Mouse (Mus musculus) hematopoietic stem cell, adult 5-6 weeks (primary cell): ENCODE measurements around the gene Kif12. TPM values are rescaled to one million over a fixed set of nuclear protein-coding genes. Genes with fewer than 3 reads are reported as not detected.

ENCODE experiments used
- ATAC-seq, 2 experiments: fragments of 125-278 bp in 1 of 2; replicated peaks in 1 of 2; 2 replicates each; pipeline ENCODE4 v1.8.0; 2016 to 2017; ENCODE audit warnings: inconsistent platforms in 2 of 2, mild to moderate bottlenecking in 2 of 2, moderate number of reproducible peaks in 2 of 2, low read depth in 1 of 2, moderate TSS enrichment in 1 of 2; ENCODE audit not compliant: low FRiP score in 2 of 2, poor library complexity in 2 of 2, severe bottlenecking in 2 of 2, insufficient read depth in 1 of 2, low TSS enrichment in 1 of 2
- total RNA-seq: library from RNA; stranded (forward); fragments of 172-1452, 232-1000 nt; gene quantifications from 2 replicates; pipeline ENCODE4 v1.2.3, GENCODE M21; 2017

Gene Kif12
- not detected in 2 replicates for total RNA-seq

- ATAC-seq = no peak
These were observed at the start of gene Kif12 for GRCm38 (mm10) chr4:63171969-63172685. Gene Kif12, minus strand, starts transcription at chr4:63172131.

GRCm38 (mm10) chr4:63221096-63221958, 49.4 kb upstream of the Kif12 start:
- ATAC-seq = no peak

- no peak for ATAC-seq
These were observed 47.7 kb upstream of the Kif12 start for GRCm38 (mm10) chr4:63219635-63220034.

GRCm38 (mm10) chr4:63219059-63219458, 47.1 kb upstream of the Kif12 start:
- ATAC-seq = no peak

- no peak for ATAC-seq
These were observed 45.6 kb upstream of the Kif12 start for GRCm38 (mm10) chr4:63217513-63217912.

- no peak for ATAC-seq
These were observed 44.6 kb upstream of the Kif12 start for GRCm38 (mm10) chr4:63216566-63216965.

GRCm38 (mm10) chr4:63215993-63216531, 44.1 kb upstream of the Kif12 start:
- peak; percentile 53 to 75 for ATAC-seq

GRCm38 (mm10) chr4:63215185-63215992, 43.5 kb upstream of the Kif12 start:
- ATAC-seq = peak; percentile 71

- no peak for ATAC-seq
These were observed 42.1 kb upstream of the Kif12 start, which contains the start of gene Col27a1 for GRCm38 (mm10) chr4:63213907-63214621. Gene Col27a1, plus strand, starts transcription at chr4:63214004.

- ATAC-seq = peak; percentile 79 to 87
These were observed 33.7 kb upstream of the Kif12 start for GRCm38 (mm10) chr4:63205583-63205982.

- ATAC-seq = no peak
These were observed 31.9 kb upstream of the Kif12 start for GRCm38 (mm10) chr4:63203874-63204273.

GRCm38 (mm10) chr4:63199366-63199765, 27.4 kb upstream of the Kif12 start:
- no peak for ATAC-seq

GRCm38 (mm10) chr4:63194366-63194765, 22.4 kb upstream of the Kif12 start:
- no peak for ATAC-seq

GRCm38 (mm10) chr4:63191641-63192040, 19.7 kb upstream of the Kif12 start:
- no peak for ATAC-seq

- no peak for ATAC-seq
These were observed 14.4 kb upstream of the Kif12 start for GRCm38 (mm10) chr4:63186281-63186870.

GRCm38 (mm10) chr4:63181556-63181955, 9.6 kb upstream of the Kif12 start:
- ATAC-seq = peak; percentile 84 to 86
